Mouse (Mus musculus) megakaryocyte, adult 5-6 weeks (primary cell): ENCODE data around the gene Tlk1. TPM values are rescaled to one million over a fixed set of nuclear protein-coding genes. Genes with fewer than 3 reads are reported as not detected.
"Not testable (repeated sequence)": the region's sequence is repeated elsewhere in the genome, so short reads cannot be mapped to it uniquely, and the experiment has no call there.

Experiments
- ATAC-seq: 2 replicates; pipeline ENCODE4 v1.8.0; 2016; ENCODE audit warnings: mild to moderate bottlenecking, inconsistent platforms; ENCODE audit not compliant: poor library complexity, severe bottlenecking
- total RNA-seq, 2 experiments: library from RNA; stranded (forward) in 1 of 2; stranded (reverse) in 1 of 2; fragments of 153-499, 151-499 nt in 1 of 2; fragments of 221-1000, 200-1000 nt in 1 of 2; gene quantifications; 2 replicates each; pipeline versions ENCODE4 v1.2.3 to v1.2.4; 2015 to 2017

Gene Tlk1
- total RNA-seq, 2 experiments from 2014 or later: 43.1 to 73.3 TPM

GRCm38 (mm10) chr2:70835209-70835608, 9.7 kb upstream of the Tlk1 start:
- ATAC-seq: no peak

- no peak for ATAC-seq
Observed at GRCm38 (mm10) chr2:70833261-70833660, 7.7 kb upstream of the Tlk1 start.

GRCm38 (mm10) chr2:70831709-70832350, 6.3 kb upstream of the Tlk1 start:
- ATAC-seq: no peak

- no peak for ATAC-seq
Observed at GRCm38 (mm10) chr2:70830683-70831082, 5.2 kb upstream of the Tlk1 start.

- no peak for ATAC-seq
Observed at GRCm38 (mm10) chr2:70829946-70830610, 4.5 kb upstream of the Tlk1 start.

GRCm38 (mm10) chr2:70827780-70828179, 2.3 kb upstream of the Tlk1 start:
- ATAC-seq: no peak

GRCm38 (mm10) chr2:70826436-70827230, 1.1 kb upstream of the Tlk1 start:
- ATAC-seq: no peak

- ATAC-seq: peak; percentile 58
Observed at GRCm38 (mm10) chr2:70824838-70825370, 624 bp downstream of the Tlk1 start.

- no peak for ATAC-seq
Observed at GRCm38 (mm10) chr2:70823926-70824800, 1.4 kb downstream of the Tlk1 start.

- ATAC-seq: no peak
Observed at GRCm38 (mm10) chr2:70823434-70823833, 2.1 kb downstream of the Tlk1 start.

GRCm38 (mm10) chr2:70816939-70817338, 8.6 kb downstream of the Tlk1 start:
- no peak for ATAC-seq

GRCm38 (mm10) chr2:70816016-70816415, 9.5 kb downstream of the Tlk1 start:
- ATAC-seq: no peak

- no peak for ATAC-seq
Observed at GRCm38 (mm10) chr2:70813608-70814007, 11.9 kb downstream of the Tlk1 start.

- no peak for ATAC-seq
Observed at GRCm38 (mm10) chr2:70811476-70811875, 14.1 kb downstream of the Tlk1 start.

- no peak for ATAC-seq
Observed at GRCm38 (mm10) chr2:70809921-70810320, 15.6 kb downstream of the Tlk1 start.

- no peak for ATAC-seq
Observed at GRCm38 (mm10) chr2:70808681-70809080, 16.8 kb downstream of the Tlk1 start.

- ATAC-seq: not testable (repeated sequence)
Observed at GRCm38 (mm10) chr2:70807678-70808077, 17.9 kb downstream of the Tlk1 start.

- ATAC-seq: no peak
Observed at GRCm38 (mm10) chr2:70806020-70806419, 19.5 kb downstream of the Tlk1 start.

GRCm38 (mm10) chr2:70803696-70804095, 21.8 kb downstream of the Tlk1 start:
- not testable (repeated sequence) for ATAC-seq

GRCm38 (mm10) chr2:70802658-70803057, 22.9 kb downstream of the Tlk1 start:
- ATAC-seq: no peak

- ATAC-seq: no peak
Observed at GRCm38 (mm10) chr2:70801543-70801942, 24.0 kb downstream of the Tlk1 start.
